Mouse (Mus musculus): ENCODE measurements around the gene 2310061N02Rik. TPM values are rescaled to one million over a fixed set of nuclear protein-coding genes. Genes with fewer than 3 reads are reported as not detected.

The 2310061N02Rik gene
- polyA plus RNA-seq, 1 experiment from 2014 or later = not detected

DNA sequence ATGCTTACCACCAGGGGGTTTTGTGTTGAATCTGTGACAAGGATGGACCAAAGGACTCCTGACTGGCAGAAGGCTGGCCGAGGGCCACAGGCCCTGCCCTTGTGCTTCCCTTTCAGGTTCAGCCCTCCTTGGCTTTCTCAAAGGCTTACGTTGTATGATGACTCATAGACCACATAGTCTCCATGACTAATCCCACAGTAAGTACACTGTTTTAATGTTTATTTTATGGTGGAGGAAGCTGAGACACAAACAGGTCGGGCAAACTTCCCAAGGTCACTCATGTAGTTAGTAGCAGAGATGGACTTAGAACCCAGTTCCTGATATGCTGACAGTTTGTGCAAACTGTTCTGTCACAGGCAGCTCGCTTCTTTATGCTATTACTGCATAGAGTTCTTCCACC is 3.0 kb upstream of the 2310061N02Rik start:
- Histone ChIP-seq H3K9ac (ENCODE audit: low read depth, low read length) (no peak overlapping the region), H3K4me2 (ENCODE audit: low read depth, low read length) (no peak overlapping the region), H3K36me3 (ENCODE audit: control insufficient read depth, insufficient read depth) (no peaks in the 10 kb centered on the region), H3K9me3 (replicated peaks; ENCODE audit: control insufficient read depth, low read length) (no peaks in the 10 kb centered on the region; the same call in 1 of the 2 replicates), H3K4me1 (ENCODE audit: control insufficient read depth, low read depth, low read length) (no peaks in the 10 kb centered on the region), H3K27ac (ENCODE audit: low read length) (no peak overlapping the region), H3K4me3 (ENCODE audit: low read depth, low read length) (no peak overlapping the region), H3K27me3 (ENCODE audit: control insufficient read depth, insufficient read depth, low read depth, low read length) (no peaks in the 10 kb centered on the region)
- WGBS (ENCODE audit: insufficient replicate concordance) = 39% methylated on average over 4 of the region's 4 CpGs
- peak; percentile 65 for ATAC-seq (ENCODE audit: low read depth)

DNA sequence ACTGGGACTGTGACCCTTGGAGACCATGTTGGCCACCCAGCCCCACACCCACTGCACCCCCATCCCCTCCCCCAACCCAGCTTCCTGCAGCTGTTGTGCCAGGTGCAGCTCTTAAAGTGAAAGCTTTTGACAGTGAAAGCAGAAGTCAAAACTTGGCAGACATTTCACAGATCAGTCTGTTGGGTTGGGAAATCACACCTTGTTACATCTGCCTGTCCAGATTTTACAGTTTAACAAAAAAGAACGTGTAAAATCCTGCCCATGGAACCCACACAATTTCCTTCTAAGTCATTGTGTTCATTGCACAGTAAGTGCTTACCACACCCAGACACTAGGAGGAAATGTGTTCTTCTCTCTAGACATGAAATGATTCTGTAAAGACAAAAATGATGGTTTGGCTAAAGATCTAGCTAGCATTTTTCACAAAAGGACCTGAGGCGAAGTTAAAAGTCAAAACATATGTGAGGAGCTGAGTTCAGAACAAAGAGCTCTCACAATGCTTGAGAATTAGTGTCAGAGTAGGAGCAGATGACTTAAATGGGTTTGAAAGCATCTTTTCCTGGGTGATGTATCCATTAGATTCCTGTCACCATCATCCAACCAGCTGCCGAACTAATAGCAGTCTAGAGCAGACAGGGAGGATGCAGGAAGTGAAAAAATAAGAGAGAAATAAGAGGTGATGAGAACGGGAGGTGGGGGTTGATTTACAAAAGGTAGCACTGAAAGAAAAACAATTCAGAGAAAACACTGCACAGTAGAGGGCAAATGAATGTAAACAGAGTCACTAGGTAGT is 6.5 kb downstream of the 2310061N02Rik start:
- Histone ChIP-seq H3K4me3 (ENCODE audit: low read depth, low read length) (no peak overlapping the region), H3K27ac (ENCODE audit: low read length) (no peak overlapping the region), H3K4me2 (ENCODE audit: low read depth, low read length) (no peak overlapping the region), H3K4me1 (ENCODE audit: control insufficient read depth, low read depth, low read length) (no peaks in the 10 kb centered on the region), H3K9me3 (replicated peaks; ENCODE audit: control insufficient read depth, low read length) (no peaks in the 10 kb centered on the region), H3K27me3 (ENCODE audit: control insufficient read depth, insufficient read depth, low read depth, low read length) (no peaks in the 10 kb centered on the region), H3K36me3 (ENCODE audit: control insufficient read depth, insufficient read depth) (no peaks in the 10 kb centered on the region), H3K9ac (ENCODE audit: low read depth, low read length) (no peak overlapping the region)
- ATAC-seq (ENCODE audit: low read depth) = no peak
- WGBS (ENCODE audit: insufficient replicate concordance) = 34% methylated on average over 4 of the region's 4 CpGs

- ATAC-seq (ENCODE audit: low read depth) = no peak
- no peaks in the 10 kb centered on the region for H3K4me1 ChIP-seq (ENCODE audit: control insufficient read depth, low read depth, low read length)
- 55% methylated on average over 4 of the region's 4 CpGs for WGBS (ENCODE audit: insufficient replicate concordance)
- H3K27ac ChIP-seq (ENCODE audit: low read length) = no peak overlapping the region
- H3K4me3 ChIP-seq (ENCODE audit: low read depth, low read length) = no peak overlapping the region
- no peaks in the 10 kb centered on the region for H3K27me3 ChIP-seq (ENCODE audit: control insufficient read depth, insufficient read depth, low read depth, low read length)
- no peaks in the 10 kb centered on the region for H3K36me3 ChIP-seq (ENCODE audit: control insufficient read depth, insufficient read depth)
- H3K4me2 ChIP-seq (ENCODE audit: low read depth, low read length) = no peak overlapping the region
- H3K9ac ChIP-seq (ENCODE audit: low read depth, low read length) = no peak overlapping the region
- no peaks in the 10 kb centered on the region for H3K9me3 ChIP-seq (replicated peaks; ENCODE audit: control insufficient read depth, low read length)
These were observed 11.5 kb downstream of the 2310061N02Rik start for GRCm38 (mm10) chr16:88696256-88696655.

DNA sequence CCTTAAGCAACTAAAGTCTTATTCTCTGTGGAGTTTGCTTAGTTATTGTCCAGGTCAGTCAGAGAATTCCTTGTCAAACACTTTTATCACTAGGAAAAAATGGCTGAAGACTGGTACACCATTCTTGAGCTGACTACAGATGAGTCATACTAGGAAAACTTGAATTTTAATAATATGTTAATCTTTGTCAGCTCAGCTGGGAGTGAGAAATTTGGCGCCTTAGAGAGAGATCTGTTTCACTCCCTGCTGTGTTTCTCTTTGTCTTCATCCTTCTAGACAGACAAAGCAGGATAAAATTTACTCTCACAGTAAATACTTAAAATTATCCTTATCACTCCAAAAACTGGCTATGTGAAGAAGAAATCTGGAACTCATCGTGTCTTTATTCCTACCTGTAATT is 26.5 kb downstream of the 2310061N02Rik start:
- no peaks in the 10 kb centered on the region for H3K4me1 ChIP-seq (ENCODE audit: control insufficient read depth, low read depth, low read length)
- no peaks in the 10 kb centered on the region for H3K27me3 ChIP-seq (ENCODE audit: control insufficient read depth, insufficient read depth, low read depth, low read length)
- no peak overlapping the region for H3K4me2 ChIP-seq (ENCODE audit: low read depth, low read length)
- no peaks in the 10 kb centered on the region for H3K9me3 ChIP-seq (replicated peaks; ENCODE audit: control insufficient read depth, low read length)
- no peaks in the 10 kb centered on the region for H3K36me3 ChIP-seq (ENCODE audit: control insufficient read depth, insufficient read depth)
- H3K27ac ChIP-seq (ENCODE audit: low read length) = no peak overlapping the region
- no peak overlapping the region for H3K9ac ChIP-seq (ENCODE audit: low read depth, low read length)
- H3K4me3 ChIP-seq (ENCODE audit: low read depth, low read length) = no peak overlapping the region
- no peak for ATAC-seq (ENCODE audit: low read depth)
- WGBS (ENCODE audit: insufficient replicate concordance) = 47% methylated on average over 2 of the region's 2 CpGs

- WGBS (ENCODE audit: insufficient replicate concordance) = 73% methylated on average over 6 of the region's 6 CpGs
- Histone ChIP-seq H3K9me3 (replicated peaks; ENCODE audit: control insufficient read depth, low read length) (no peaks in the 10 kb centered on the region), H3K27me3 (ENCODE audit: control insufficient read depth, insufficient read depth, low read depth, low read length) (no peaks in the 10 kb centered on the region), H3K4me2 (ENCODE audit: low read depth, low read length) (no peak overlapping the region), H3K9ac (ENCODE audit: low read depth, low read length) (no peak overlapping the region), H3K27ac (ENCODE audit: low read length) (no peak overlapping the region), H3K4me3 (ENCODE audit: low read depth, low read length) (no peak overlapping the region), H3K4me1 (ENCODE audit: control insufficient read depth, low read depth, low read length) (no peaks in the 10 kb centered on the region), H3K36me3 (ENCODE audit: control insufficient read depth, insufficient read depth) (no peaks in the 10 kb centered on the region)
- ATAC-seq (ENCODE audit: low read depth) = no peak
These were observed 28.7 kb downstream of the 2310061N02Rik start for GRCm38 (mm10) chr16:88679099-88679498.

- H3K27ac ChIP-seq (ENCODE audit: low read length) = no peak within 1 kb of the TSS
- no peaks in the 10 kb centered on the region for H3K9me3 ChIP-seq (replicated peaks; ENCODE audit: control insufficient read depth, low read length)
- no peak within 1 kb of the TSS for H3K9ac ChIP-seq (ENCODE audit: low read depth, low read length)
- no peaks in the 10 kb centered on the region for H3K4me1 ChIP-seq (ENCODE audit: control insufficient read depth, low read depth, low read length)
- H3K4me2 ChIP-seq (ENCODE audit: low read depth, low read length) = no peak within 1 kb of the TSS
- H3K27me3 ChIP-seq (ENCODE audit: control insufficient read depth, insufficient read depth, low read depth, low read length) = no peaks in the 10 kb centered on the region
- no peak for ATAC-seq (ENCODE audit: low read depth)
- no peak within 1 kb of the TSS for H3K4me3 ChIP-seq (ENCODE audit: low read depth, low read length)
- H3K36me3 ChIP-seq (ENCODE audit: control insufficient read depth, insufficient read depth) = no peaks in the 10 kb centered on the region
- WGBS (ENCODE audit: insufficient replicate concordance) = 62% methylated on average over 4 of the region's 4 CpGs
These were observed 36.2 kb downstream of the 2310061N02Rik start, which contains the start of gene Krtap27-1 for GRCm38 (mm10) chr16:88671571-88671970. Gene Krtap27-1, minus strand, starts transcription at chr16:88671671.

DNA sequence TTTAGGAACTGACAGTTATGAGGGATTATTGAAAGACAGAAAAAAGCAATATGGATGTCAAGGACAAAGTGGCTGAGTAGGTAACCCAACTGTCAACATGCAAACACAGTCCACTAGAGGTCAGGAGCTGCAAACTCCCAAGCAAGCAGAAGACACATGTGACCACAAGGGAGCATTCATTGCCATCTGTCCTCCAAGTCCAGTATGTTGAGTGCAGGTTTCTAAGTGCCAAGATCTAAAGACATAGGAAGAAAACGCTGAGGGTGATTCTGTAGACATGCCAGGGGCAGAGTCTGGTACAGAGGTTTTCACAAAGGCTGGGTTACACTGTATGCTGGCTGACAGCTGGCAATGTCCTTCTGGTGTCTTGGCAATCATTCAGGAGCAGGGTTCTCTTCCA is 50.3 kb downstream of the 2310061N02Rik start:
- 26% methylated on average over 1 of the region's 1 CpGs for WGBS (ENCODE audit: insufficient replicate concordance)
- Histone ChIP-seq H3K36me3 (ENCODE audit: control insufficient read depth, insufficient read depth) (no peaks in the 10 kb centered on the region), H3K9ac (ENCODE audit: low read depth, low read length) (no peak overlapping the region), H3K4me3 (ENCODE audit: low read depth, low read length) (no peak overlapping the region), H3K4me1 (ENCODE audit: control insufficient read depth, low read depth, low read length) (no peaks in the 10 kb centered on the region), H3K9me3 (replicated peaks; ENCODE audit: control insufficient read depth, low read length) (no peaks in the 10 kb centered on the region), H3K27ac (ENCODE audit: low read length) (no peak overlapping the region), H3K27me3 (ENCODE audit: control insufficient read depth, insufficient read depth, low read depth, low read length) (no peaks in the 10 kb centered on the region), H3K4me2 (ENCODE audit: low read depth, low read length) (no peak overlapping the region)
- ATAC-seq (ENCODE audit: low read depth) = no peak

Other genes with a start within 250 kb of the 2310061N02Rik start
- gene Cldn17, start 201.0 kb downstream of the 2310061N02Rik start, polyA plus RNA-seq (2015; fragmentation: Nextera tagmentation; extraction: Ambion mirVana) = not detected in 2 replicates
- gene Cldn8, start 144.8 kb downstream of the 2310061N02Rik start, polyA plus RNA-seq (2015; fragmentation: Nextera tagmentation; extraction: Ambion mirVana) = 0.09 and 0.37 TPM in 2 replicates
- not detected in 2 replicates for gene Krtap24-1, start 95.7 kb downstream of the 2310061N02Rik start, polyA plus RNA-seq (2015; fragmentation: Nextera tagmentation; extraction: Ambion mirVana)
- not detected in 2 replicates for gene 2310079G19Rik, start 80.3 kb downstream of the 2310061N02Rik start, polyA plus RNA-seq (2015; fragmentation: Nextera tagmentation; extraction: Ambion mirVana)
- gene Krtap26-1, start 60.2 kb downstream of the 2310061N02Rik start, polyA plus RNA-seq (2015; fragmentation: Nextera tagmentation; extraction: Ambion mirVana) = not detected in 2 replicates
- gene Krtap27-1, start 36.3 kb downstream of the 2310061N02Rik start, polyA plus RNA-seq (2015; fragmentation: Nextera tagmentation; extraction: Ambion mirVana) = not detected in 2 replicates
- gene Krtap13-1, start 20.9 kb upstream of the 2310061N02Rik start, polyA plus RNA-seq (2015; fragmentation: Nextera tagmentation; extraction: Ambion mirVana) = not detected in 2 replicates
- not detected in 2 replicates for gene Krtap13, start 43.7 kb upstream of the 2310061N02Rik start, polyA plus RNA-seq (2015; fragmentation: Nextera tagmentation; extraction: Ambion mirVana)
- gene 2310034C09Rik, start 50.9 kb upstream of the 2310061N02Rik start, polyA plus RNA-seq (2015; fragmentation: Nextera tagmentation; extraction: Ambion mirVana) = 0.09 TPM in 1 of 2 replicates, not detected in the other
- not detected in 2 replicates for gene 2310057N15Rik, start 66.2 kb upstream of the 2310061N02Rik start, polyA plus RNA-seq (2015; fragmentation: Nextera tagmentation; extraction: Ambion mirVana)
- not detected in 2 replicates for gene Gm5965, start 69.9 kb upstream of the 2310061N02Rik start, polyA plus RNA-seq (2015; fragmentation: Nextera tagmentation; extraction: Ambion mirVana)
- gene Gm20741, start 104.3 kb upstream of the 2310061N02Rik start, polyA plus RNA-seq (2015; fragmentation: Nextera tagmentation; extraction: Ambion mirVana) = not detected in 2 replicates
- not detected in 2 replicates for gene Krtap15, start 112.3 kb upstream of the 2310061N02Rik start, polyA plus RNA-seq (2015; fragmentation: Nextera tagmentation; extraction: Ambion mirVana)
- not detected in 2 replicates for gene Krtap14, start 118.2 kb upstream of the 2310061N02Rik start, polyA plus RNA-seq (2015; fragmentation: Nextera tagmentation; extraction: Ambion mirVana)
- gene Krtap19-1, start 161.4 kb upstream of the 2310061N02Rik start, polyA plus RNA-seq (2015; fragmentation: Nextera tagmentation; extraction: Ambion mirVana) = not detected in 2 replicates
- gene Krtap19-2, start 166.3 kb upstream of the 2310061N02Rik start, polyA plus RNA-seq (2015; fragmentation: Nextera tagmentation; extraction: Ambion mirVana) = not detected in 2 replicates
- gene Krtap19-3, start 170.1 kb upstream of the 2310061N02Rik start, polyA plus RNA-seq (2015; fragmentation: Nextera tagmentation; extraction: Ambion mirVana) = not detected in 2 replicates
- not detected in 2 replicates for gene Krtap19-4, start 177.1 kb upstream of the 2310061N02Rik start, polyA plus RNA-seq (2015; fragmentation: Nextera tagmentation; extraction: Ambion mirVana)
- gene Krtap19-5, start 188.5 kb upstream of the 2310061N02Rik start, polyA plus RNA-seq (2015; fragmentation: Nextera tagmentation; extraction: Ambion mirVana) = not detected in 2 replicates
- not detected in 2 replicates for gene Krtap19-9b, start 224.3 kb upstream of the 2310061N02Rik start, polyA plus RNA-seq (2015; fragmentation: Nextera tagmentation; extraction: Ambion mirVana)

All from liver, embryonic 16.5 days (tissue).